Mouse (Mus musculus): ENCODE measurements around the gene Ttc39a. TPM values are rescaled to one million over a fixed set of nuclear protein-coding genes. Genes with fewer than 3 reads are reported as not detected.
"Not testable (repeated sequence)": the region's sequence is repeated elsewhere in the genome, so short reads cannot be mapped to it uniquely, and the experiment has no call there.

The Ttc39a gene
- total RNA-seq (2021) = 1 to 10 TPM; 3.4 to 8.7 TPM
- polyA plus RNA-seq (2012; rRNA removed) = 8.6 and 8.8 TPM in 2 replicates
- long read RNA-seq, transcript Ttc39a-201 (18 exons, 2,356 nt) = major isoform, 7 of 8 reads
- long read RNA-seq, partial matches to known transcripts = 0 of 8 reads
- long read RNA-seq, other reads (novel, unspliced or antisense) = 1 of 8 reads

- DNase-seq = peak; percentile 79
These were observed at the start of gene Ttc39a for GRCm38 (mm10) chr4:109406486-109407175. Ttc39a (plus strand) TSS chr4:109406623.

- DNase-seq = no peak
These were observed 28.3 kb upstream of the Ttc39a start for GRCm38 (mm10) chr4:109378107-109378506.

- DNase-seq = no peak
These were observed 24.0 kb upstream of the Ttc39a start for GRCm38 (mm10) chr4:109382457-109382856.

GRCm38 (mm10) chr4:109385599-109385998 is 20.8 kb upstream of the Ttc39a start:
- no peak for DNase-seq

- DNase-seq = no peak
These were observed 13.1 kb upstream of the Ttc39a start for GRCm38 (mm10) chr4:109393229-109393779.

- no peak for DNase-seq
These were observed 12.5 kb upstream of the Ttc39a start for GRCm38 (mm10) chr4:109393902-109394301.

- no peak for DNase-seq
These were observed 11.9 kb upstream of the Ttc39a start for GRCm38 (mm10) chr4:109394314-109395074.

GRCm38 (mm10) chr4:109400366-109400980 is 6.0 kb upstream of the Ttc39a start:
- no peak for DNase-seq

- DNase-seq = peak; percentile 24
These were observed 5.2 kb upstream of the Ttc39a start for GRCm38 (mm10) chr4:109401176-109401689.

- not testable (repeated sequence) for DNase-seq
These were observed 1.5 kb upstream of the Ttc39a start for GRCm38 (mm10) chr4:109404908-109405307.

GRCm38 (mm10) chr4:109405415-109405814 is 1.0 kb upstream of the Ttc39a start:
- no peak for DNase-seq

- peak; percentile 89 for DNase-seq
These were observed 353 bp upstream of the Ttc39a start for GRCm38 (mm10) chr4:109406054-109406485.

- DNase-seq = no peak
These were observed 725 bp downstream of the Ttc39a start for GRCm38 (mm10) chr4:109407176-109407520.

- no peak for DNase-seq
These were observed 1.5 kb downstream of the Ttc39a start for GRCm38 (mm10) chr4:109407701-109408485.

- no peak for DNase-seq
These were observed 4.4 kb downstream of the Ttc39a start for GRCm38 (mm10) chr4:109410681-109411376.

- DNase-seq = no peak
These were observed 5.0 kb downstream of the Ttc39a start for GRCm38 (mm10) chr4:109411377-109411967.

- DNase-seq = no peak
These were observed 5.8 kb downstream of the Ttc39a start for GRCm38 (mm10) chr4:109412233-109412632.

GRCm38 (mm10) chr4:109417998-109418397 is 11.6 kb downstream of the Ttc39a start:
- no peak for DNase-seq

GRCm38 (mm10) chr4:109419017-109419416 is 12.6 kb downstream of the Ttc39a start:
- DNase-seq = no peak

GRCm38 (mm10) chr4:109419563-109419962 is 13.1 kb downstream of the Ttc39a start:
- no peak for DNase-seq
